Mouse (Mus musculus) retina, postnatal 1 day (tissue): Measurements from ENCODE around the gene Gm4131.

Source experiments
- DNase-seq: peaks from one replicate; pipeline ENCODE4 v3.0.0-alpha.2; 2012

Gene Gm4131

DNA sequence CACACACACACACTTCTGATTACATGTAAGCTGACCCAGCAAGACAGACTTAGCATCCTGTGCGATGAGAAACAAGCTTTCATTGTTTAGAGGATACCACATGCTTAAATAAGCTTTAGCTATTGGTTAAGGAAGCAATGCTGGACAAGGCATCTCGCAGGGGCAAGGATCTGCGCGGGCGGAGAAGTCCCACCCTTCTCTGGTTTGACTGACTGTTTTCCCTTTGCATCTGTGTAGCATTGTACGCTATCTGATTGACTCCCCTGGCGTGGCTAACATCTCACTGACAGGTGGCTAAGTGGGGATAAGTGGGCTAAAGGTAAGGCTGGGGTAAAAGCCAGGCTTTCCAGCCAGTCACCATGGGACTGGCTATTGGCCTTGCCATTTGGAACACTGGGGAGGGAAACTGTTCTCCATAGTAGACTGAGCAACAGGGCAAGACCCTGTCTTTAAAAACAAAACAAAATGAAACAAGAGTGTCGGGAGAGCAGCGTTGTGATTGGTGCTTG, 110.4 kb downstream of the Gm4131 start, which contains the start of gene Gucy1b2:
Gene Gucy1b2, minus strand, starts transcription at position 51 of the 509 bp plus-strand sequence.
- DNase-seq: no peak

DNA sequence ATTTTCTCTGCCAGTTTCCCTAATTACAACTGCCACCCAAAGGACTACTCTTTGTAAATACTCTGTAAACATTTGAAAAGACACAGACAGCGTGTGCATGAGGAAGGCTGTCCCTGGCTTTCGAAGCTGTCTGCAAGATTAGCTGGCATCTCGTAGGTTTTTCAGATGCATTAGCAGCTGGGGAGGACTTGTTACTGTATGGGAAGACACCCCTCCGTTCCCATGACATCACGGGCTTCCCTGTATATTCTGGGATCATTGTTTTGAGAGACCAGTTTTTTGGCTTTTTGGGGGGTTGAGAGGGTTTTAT, 111.2 kb downstream of the Gm4131 start:
- DNase-seq: no peak

DNA sequence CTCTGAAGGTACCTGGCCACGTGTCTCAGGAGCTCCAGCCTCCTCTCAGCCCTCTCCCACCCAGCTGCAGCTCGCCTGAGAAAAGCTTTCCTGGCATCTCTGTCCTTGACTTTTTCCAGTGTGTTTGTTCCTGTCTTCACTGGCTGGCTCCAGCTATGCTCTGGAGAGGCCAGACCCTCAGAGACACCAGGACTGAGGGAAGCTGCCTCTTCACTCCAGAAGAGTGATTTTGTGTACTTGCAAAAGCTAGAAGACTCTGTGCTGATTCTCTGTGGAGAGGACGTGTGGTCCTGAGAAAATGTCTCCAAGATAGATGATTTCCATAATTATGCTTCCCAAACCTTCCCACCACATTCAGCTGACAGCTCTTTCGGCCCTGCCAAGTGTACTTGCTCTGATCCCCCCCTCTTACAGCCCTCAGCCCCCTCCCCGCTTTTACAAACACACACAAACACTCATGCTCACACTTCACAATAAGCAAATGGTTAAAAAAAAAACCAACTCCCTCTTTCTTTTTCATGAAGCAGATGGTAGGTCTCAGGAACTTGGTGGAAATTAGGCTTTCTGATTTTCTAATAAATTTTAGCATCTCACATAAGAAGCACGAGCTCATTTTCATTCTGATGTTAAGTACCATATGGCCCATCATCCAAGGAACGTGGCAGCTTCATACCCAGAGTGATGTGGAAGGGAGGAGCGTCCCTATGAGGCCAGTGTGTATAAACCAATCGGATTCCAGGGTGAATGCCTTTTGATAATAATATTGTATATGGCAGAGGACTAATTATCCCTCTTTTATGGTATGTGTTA, 111.8 kb downstream of the Gm4131 start:
- no peak for DNase-seq

DNA sequence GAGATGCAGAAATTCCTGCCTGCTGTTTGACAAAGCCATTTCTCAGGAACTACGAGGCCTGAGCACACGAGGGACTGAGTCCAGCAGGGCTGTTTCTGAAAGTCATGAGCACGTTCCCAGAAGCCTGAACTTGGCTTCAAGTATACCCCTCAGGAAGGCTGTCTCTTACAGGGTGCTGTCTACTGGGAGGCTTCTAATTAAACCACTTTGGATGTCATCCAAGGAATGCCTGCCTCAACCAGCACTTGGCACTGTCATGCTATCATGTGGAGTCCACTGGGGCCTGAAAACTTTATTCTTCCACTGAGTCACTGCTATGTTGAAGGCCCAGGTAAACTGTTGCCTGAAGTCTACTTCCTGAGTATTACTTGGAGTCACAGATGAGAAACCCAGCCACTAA, 112.6 kb downstream of the Gm4131 start:
- no peak for DNase-seq

DNA sequence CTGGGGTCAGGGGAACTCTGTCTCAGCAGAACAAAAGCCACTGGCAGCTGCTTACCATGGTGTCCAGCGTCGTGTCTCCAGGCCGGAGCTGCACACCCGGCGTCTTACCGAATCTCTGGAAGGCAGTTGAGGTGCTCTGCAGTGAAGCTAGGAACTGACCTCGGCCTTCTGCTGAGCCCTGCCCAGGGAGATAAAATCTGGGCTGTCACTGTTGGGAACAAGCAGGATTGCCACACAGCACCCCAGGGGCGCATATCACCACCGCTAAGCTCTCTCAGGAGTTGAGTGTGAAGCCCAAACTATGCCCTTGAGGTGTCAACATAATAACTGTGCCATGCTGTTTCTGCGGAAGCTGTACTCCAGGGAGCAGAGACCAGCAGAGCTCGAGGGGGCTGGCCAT, 113.4 kb downstream of the Gm4131 start:
- DNase-seq: no peak

DNA sequence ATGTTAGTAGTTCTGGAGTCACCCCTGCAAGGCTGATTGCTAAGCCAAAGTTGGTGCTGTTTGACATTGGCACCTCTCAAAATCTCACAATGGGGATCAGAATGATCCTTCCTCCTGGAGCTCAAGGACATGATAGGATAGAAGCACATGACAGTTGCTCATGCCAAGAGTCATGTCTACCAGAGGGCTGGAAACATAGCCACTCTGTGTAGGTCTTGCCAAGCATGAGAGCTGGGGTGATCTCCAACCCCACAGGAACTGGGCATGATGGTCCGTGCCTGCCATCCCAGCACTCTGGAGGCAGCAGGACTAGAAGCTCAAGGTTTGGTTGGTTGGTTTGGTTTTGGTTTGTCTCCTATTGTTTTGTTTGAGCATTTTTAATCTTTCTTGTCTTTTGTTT, 116.0 kb downstream of the Gm4131 start:
- no peak for DNase-seq

DNA sequence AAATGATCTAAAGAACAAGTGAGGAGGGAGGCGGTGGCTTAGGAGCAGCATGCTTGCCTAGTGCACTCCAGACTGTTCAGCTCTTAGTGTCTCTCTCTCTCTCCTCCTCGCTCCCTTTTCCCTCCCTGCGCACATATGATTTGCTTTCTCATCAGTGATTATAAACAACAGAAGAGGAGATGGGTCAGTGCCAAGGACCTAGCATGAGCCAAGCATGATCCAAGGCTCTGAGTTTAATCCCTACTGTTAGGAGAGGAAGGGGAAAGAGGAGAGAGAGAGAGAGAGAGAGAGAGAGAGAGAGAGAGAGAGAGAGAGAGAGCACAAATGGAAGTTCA, 119.5 kb downstream of the Gm4131 start:
- DNase-seq: peak; percentile 18

DNA sequence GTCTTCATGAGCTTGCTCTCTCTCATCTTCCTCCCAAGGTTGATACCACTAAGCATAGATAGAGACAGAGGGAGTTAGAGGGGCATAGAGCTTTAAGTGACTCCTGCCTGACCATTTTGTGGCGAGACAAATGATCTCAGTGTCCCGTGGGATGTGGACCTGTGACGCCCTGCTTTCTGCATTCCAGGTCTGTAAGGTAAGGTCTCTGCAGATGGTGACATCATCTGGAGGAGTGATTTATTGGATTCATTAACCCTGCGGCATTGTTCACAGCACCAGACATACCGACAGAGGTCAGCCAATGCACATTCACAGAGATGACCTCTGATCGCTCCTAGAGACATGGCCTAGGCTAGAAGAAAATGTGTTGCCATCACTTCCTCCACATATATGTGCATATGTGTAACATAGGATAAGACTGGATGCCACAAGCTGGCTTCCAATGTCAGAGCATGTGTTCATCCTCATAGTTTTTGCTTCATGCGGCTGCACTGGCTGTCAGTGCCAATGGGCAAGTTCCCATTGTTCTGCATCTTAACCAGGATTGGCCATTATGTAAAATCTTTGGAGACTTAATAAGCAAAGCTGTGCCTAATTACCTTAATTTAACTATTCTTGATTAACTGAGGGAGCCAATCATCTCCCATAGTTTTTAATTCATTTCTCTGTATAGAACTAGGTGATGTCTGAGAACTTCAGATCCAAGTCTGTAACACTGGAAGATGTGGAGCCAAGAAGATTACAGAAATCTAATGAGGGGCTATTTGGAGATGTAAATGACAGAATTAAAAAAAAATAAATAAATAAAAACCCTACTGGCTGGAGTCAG, 120.1 kb downstream of the Gm4131 start:
- no peak for DNase-seq

DNA sequence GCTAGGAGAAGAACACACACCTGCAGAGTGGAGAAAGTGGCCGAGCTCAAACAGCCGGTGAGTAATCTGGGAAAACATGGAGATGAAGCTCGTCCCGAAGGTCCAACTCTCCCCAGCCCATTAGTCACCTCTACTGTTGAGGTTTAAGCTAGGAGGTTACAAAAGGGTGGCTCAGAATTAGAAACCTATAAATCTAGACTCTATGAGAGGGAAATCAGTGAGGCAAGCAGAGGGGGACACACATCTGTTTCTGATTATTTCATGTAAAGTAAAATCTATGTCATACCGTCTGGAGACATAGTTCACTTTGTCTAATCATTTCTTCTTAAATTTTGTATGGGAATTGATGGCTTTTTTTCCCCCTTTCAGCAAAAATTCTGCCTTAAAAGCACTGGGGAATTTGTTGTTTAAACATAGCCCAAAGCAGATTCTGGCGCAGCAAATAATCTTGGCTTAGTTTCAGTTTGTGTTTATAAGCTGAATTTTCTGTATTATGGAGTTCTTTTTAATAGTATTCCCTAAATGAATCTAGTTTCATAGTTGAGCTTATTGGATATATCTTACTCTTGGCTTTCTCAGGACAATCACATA, 122.8 kb downstream of the Gm4131 start:
- DNase-seq: no peak

DNA sequence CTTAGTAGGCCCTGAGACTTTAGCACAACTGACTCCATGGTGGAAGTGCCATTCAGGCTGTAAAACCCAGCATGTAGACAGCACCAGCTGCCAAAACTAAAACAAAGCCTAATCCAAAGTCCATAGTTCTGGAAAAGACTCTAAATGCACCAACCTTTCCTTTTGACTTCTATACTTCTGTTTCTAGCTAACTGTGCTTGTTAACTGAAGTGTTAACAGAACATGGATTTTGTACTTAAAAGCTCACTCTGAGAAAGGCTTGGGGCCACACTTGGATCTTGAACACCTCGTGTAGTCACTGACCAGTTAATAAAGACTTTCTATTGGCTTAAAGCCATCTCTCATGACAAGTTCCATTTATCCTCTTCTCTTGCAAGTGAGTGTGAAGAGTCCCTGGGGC, 123.8 kb downstream of the Gm4131 start:
- no peak for DNase-seq

DNA sequence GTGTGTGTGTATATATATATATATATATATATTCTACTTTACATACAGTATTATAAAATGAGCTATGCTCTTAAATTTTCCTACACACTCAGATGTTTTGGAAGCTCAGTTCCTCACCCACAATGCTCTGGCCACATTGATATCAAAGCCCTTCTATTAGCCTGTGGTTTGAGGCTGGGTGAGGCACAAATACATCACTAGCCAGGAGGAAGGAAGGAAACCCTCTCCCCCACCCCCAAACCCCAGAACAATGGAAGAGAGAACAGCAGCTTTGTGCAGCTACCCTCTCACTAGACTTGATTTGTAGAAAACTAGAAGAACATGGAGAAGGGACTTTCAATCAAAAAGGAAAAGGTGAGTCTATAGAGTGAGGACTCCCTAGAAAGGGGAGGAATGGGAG, 126.7 kb downstream of the Gm4131 start:
- DNase-seq: no peak

DNA sequence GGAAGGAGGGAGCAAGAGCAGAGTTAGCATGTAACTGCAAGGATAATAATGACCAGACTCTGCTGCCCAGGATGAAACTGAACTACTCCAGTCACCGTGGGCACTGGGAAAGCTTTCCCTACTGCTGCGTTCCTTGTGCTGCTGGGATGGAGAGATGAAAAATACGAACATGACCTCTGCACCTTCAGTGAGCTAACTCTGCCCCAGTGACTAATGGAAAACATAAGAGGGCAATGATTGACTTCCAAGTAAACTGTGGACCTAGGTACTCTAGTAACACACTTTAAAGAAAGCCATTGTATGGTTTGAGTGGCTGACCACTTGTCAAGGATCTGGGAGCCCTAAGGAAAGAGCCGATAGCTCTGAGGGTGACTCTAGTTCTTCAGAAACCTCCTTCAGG, 128.5 kb downstream of the Gm4131 start:
- DNase-seq: no peak

DNA sequence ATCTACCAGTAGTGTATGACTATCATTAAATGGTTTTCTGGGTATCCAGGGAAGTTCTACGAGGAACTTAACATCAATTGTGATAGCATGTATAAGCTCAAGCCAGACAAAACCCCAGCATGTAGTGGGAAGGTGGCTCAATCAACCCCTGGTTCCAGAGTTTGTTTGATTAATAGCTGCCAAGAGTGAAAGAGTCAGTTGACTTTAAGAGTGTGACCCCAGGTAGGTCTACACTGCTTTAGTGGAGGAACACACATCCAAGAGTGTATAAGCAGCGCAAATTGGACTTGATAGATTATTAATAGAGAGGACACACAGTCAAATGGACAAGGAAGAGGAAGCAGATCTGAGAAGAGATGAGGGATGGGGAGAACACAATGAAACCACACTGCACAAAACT, 128.9 kb downstream of the Gm4131 start:
- no peak for DNase-seq

DNA sequence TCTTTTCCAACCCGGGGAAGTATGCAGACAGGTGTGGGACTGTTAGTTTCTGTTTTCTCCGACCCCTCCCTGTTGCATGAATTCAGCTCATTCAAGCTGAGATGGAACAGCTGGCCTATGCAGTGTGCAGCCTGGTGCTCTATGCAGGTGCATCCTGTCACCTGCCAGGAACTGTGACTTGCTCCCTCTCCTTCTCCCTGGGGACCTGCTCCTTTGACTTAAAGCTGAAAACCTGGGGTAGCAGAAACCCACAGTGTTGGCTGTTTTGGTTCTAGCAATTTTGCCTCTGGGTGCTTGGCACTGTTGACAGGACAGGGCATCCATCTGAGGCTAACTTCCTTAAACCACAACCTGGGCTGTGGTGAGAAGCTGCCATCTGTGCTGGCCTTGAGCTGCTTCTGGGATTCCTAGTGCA, 141.4 kb downstream of the Gm4131 start:
- DNase-seq: no peak

DNA sequence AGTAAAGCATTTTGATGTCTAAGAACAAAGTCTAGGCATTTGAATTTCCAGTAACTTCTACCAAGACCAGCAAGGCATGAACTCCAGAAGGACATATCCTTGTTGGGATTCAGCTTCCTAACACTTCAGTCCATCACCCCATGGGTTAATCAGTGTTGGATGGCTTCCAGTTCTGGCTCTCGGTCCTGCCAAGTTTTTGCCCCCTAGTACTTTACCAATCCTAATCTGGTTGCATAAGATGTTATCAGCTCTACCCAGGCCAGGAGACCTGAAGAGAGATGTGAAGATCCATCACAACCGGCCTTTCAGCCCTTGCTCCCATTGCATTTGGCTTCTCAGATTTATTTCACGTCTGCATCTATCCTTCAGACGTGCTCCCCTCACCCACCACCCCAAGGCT, 144.5 kb downstream of the Gm4131 start:
- no peak for DNase-seq

DNA sequence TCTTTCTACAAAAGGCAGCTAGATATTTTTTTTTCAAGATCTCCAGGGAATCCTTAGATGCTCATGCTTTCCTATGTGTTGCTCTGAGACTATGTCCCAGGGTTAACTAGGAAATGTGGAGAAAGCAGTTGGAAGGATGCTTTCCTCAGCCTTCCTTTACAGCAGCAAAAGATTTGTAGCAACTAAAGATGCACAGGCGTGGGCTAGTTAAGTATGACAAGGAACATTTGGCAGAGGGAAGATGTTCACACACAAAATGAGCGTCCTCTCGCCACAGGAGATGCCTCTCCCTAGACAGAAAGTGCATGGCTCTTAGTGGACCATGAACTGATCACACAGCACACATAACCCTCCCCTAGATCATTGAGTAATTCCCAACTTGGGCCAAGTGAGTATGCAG, 149.2 kb downstream of the Gm4131 start:
- no peak for DNase-seq

DNA sequence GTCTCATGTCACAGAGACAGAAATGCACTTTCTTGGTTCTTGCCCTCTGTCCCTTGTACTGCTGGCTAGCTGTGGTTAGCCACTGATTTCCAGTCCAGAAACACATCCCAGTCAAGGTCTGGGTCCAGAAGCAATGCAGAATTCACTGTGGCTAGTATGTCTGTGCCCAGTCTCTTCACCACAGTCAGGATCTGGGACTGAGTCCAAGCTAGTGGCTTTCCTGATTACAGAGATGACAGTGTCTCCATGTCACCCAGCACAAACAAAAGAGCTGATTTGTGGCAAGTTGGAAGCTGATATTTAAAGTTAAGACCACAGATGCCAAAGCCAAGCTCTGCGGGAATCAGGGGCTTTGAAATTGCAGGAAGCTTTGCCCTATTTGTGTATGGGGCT, 150.0 kb downstream of the Gm4131 start:
- peak; percentile 31 for DNase-seq

DNA sequence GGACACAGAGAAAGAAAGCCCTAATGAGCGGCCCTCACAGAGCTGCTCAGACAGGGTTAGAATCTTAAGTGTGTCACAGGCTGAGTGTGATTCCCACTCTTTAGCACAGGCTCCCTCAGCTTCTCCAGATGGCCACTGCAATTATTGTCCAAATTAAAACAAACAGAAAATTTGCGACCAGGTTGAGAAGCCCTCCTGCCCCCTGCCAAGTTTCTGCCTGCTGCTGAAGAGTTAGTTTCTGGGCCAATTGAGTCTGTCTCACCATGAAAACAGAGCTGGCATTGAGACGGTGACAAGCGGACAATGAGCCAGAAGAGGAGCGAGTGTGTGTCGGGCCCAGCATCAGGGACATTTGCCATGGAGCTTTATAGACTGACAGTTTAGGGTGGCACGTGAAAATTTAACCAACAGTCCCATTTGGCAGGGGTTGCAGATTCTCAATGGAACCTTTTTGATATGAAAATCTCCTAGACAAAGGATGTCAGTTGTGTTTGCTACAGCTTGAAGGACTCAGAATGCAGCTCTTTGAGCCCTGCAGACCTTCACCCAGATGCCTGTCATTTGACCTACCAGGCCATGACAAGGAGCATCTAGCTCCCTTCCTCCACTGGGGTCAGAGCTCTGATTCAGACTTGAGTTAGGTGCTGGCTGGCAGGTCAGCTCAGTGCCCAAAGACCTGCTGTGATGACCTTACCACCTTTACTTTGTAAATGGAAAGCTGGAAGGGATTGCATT, 150.5 kb downstream of the Gm4131 start:
- peak; percentile 58 for DNase-seq
